Mouse (Mus musculus) thymus, adult 2 months (tissue): ENCODE results near the gene Ccdc74a.

Source experiments
- CTCF ChIP-seq: fragments of 200-500 bp; IDR thresholded peaks from 2 replicates; pipeline ENCODE4 v1.5.1; 2012; ENCODE audit warnings: mild to moderate bottlenecking, control low read depth, low read length, moderate library complexity, borderline replicate concordance; ENCODE audit not compliant: control insufficient read depth, poor library complexity, insufficient read depth; ENCODE audit errors: extremely low read depth
- POLR2A ChIP-seq: fragments of 200-500 bp; IDR thresholded peaks from 2 replicates; pipeline ENCODE4 v1.6.1; 2012; ENCODE audit warnings: mild to moderate bottlenecking, low read length, control low read depth, moderate library complexity; ENCODE audit not compliant: control insufficient read depth, poor library complexity, insufficient read depth; ENCODE audit errors: extremely low read depth

- TF ChIP-seq CTCF (no peak), POLR2A (no peak)
Measured at GRCm38 (mm10) chr16:17669886-17670285, 23.6 kb downstream of the Ccdc74a start.
